Mouse (Mus musculus): Measurements from ENCODE around the gene Lamtor4. TPM values are rescaled to one million over a fixed set of nuclear protein-coding genes. Genes with fewer than 3 reads are reported as not detected.

Lamtor4 gene
- polyA plus RNA-seq, 1 experiment from 2014 or later = 66.4 TPM

GRCm38 (mm10) chr5:138234224-138234623 is 21.1 kb upstream of the Lamtor4 start:
- Histone ChIP-seq H3K27ac (no peak overlapping the region), H3K4me3 (no peak overlapping the region), H3K27me3 (replicated peaks) (no peaks in the 10 kb centered on the region), H3K4me2 (replicated peaks) (no peak overlapping the region), H3K9me3 (no peaks in the 10 kb centered on the region), H3K9ac (no peak overlapping the region), H3K4me1 (no peaks in the 10 kb centered on the region), H3K36me3 (no peaks in the 10 kb centered on the region)
- no peak for ATAC-seq (ENCODE audit: low FRiP score, low read depth)

GRCm38 (mm10) chr5:138241511-138241910 is 13.8 kb upstream of the Lamtor4 start:
- ATAC-seq (ENCODE audit: low FRiP score, low read depth) = no peak
- no peaks in the 10 kb centered on the region for H3K4me1 ChIP-seq
- H3K4me3 ChIP-seq = no peak overlapping the region
- no peak overlapping the region for H3K27ac ChIP-seq
- H3K9me3 ChIP-seq = no peaks in the 10 kb centered on the region
- H3K9ac ChIP-seq = no peak overlapping the region
- H3K36me3 ChIP-seq = no peaks in the 10 kb centered on the region
- no peak overlapping the region for H3K4me2 ChIP-seq (replicated peaks)
- no peaks in the 10 kb centered on the region for H3K27me3 ChIP-seq (replicated peaks)
- WGBS = 45% methylated on average over 2 of the region's 2 CpGs

GRCm38 (mm10) chr5:138251144-138251543 is 4.1 kb upstream of the Lamtor4 start:
- no peaks in the 10 kb centered on the region for H3K36me3 ChIP-seq
- H3K27ac ChIP-seq = no peak overlapping the region
- ATAC-seq (ENCODE audit: low FRiP score, low read depth) = no peak
- H3K9me3 ChIP-seq = no peaks in the 10 kb centered on the region
- H3K4me3 ChIP-seq = no peak overlapping the region
- no peaks in the 10 kb centered on the region for H3K27me3 ChIP-seq (replicated peaks)
- H3K4me2 ChIP-seq (replicated peaks) = no peak overlapping the region
- H3K4me1 ChIP-seq = peaks cover 6% of the 10 kb centered on the region
- no peak overlapping the region for H3K9ac ChIP-seq
- WGBS = 87% methylated on average over 12 of the region's 12 CpGs

- no peaks in the 10 kb centered on the region for H3K9me3 ChIP-seq
- WGBS = 92% methylated on average over 3 of the region's 3 CpGs
- no peak overlapping the region for H3K27ac ChIP-seq
- H3K4me2 ChIP-seq (replicated peaks) = no peak overlapping the region
- no peak overlapping the region for H3K4me3 ChIP-seq
- H3K4me1 ChIP-seq = peaks cover 15% of the 10 kb centered on the region
- H3K27me3 ChIP-seq (replicated peaks) = no peaks in the 10 kb centered on the region
- ATAC-seq (ENCODE audit: low FRiP score, low read depth) = no peak
- H3K36me3 ChIP-seq = peaks cover 1% of the 10 kb centered on the region; the same call in 1 of the 2 replicates
- H3K9ac ChIP-seq = no peak overlapping the region
Measured at GRCm38 (mm10) chr5:138253061-138253460, 2.2 kb upstream of the Lamtor4 start.

GRCm38 (mm10) chr5:138256094-138256467 is 799 bp downstream of the Lamtor4 start:
- Histone ChIP-seq H3K9ac (peak overlapping the region; percentile 69), H3K4me2 (replicated peaks) (peak overlapping the region; percentile 81), H3K4me1 (peaks cover 15% of the 10 kb centered on the region), H3K36me3 (peaks cover 31% of the 10 kb centered on the region), H3K4me3 (peak overlapping the region; percentile 63), H3K27ac (peak overlapping the region; percentile 42; the same call in 1 of the 2 replicates), H3K9me3 (no peaks in the 10 kb centered on the region), H3K27me3 (replicated peaks) (no peaks in the 10 kb centered on the region)
- ATAC-seq (ENCODE audit: low FRiP score, low read depth) = no peak; the same call in 1 of the 2 replicates
- WGBS = 27% methylated on average over 7 of the region's 7 CpGs

- no peak for ATAC-seq (ENCODE audit: low FRiP score, low read depth)
- Histone ChIP-seq H3K27me3 (replicated peaks) (no peaks in the 10 kb centered on the region), H3K4me1 (peaks cover 20% of the 10 kb centered on the region), H3K4me3 (no peak overlapping the region), H3K9me3 (no peaks in the 10 kb centered on the region), H3K4me2 (replicated peaks) (no peak overlapping the region; the same call in 1 of the 2 replicates), H3K36me3 (peaks cover 41% of the 10 kb centered on the region), H3K9ac (no peak overlapping the region), H3K27ac (no peak overlapping the region)
- WGBS = 89% methylated on average over 10 of the region's 10 CpGs
Measured at GRCm38 (mm10) chr5:138256966-138257584, 1.8 kb downstream of the Lamtor4 start.

- peaks cover 44% of the 10 kb centered on the region for H3K36me3 ChIP-seq
- no peaks in the 10 kb centered on the region for H3K27me3 ChIP-seq (replicated peaks)
- ATAC-seq (ENCODE audit: low FRiP score, low read depth) = no peak
- no peak overlapping the region for H3K27ac ChIP-seq
- no peak overlapping the region for H3K4me2 ChIP-seq (replicated peaks)
- H3K4me3 ChIP-seq = no peak overlapping the region
- H3K9me3 ChIP-seq = no peaks in the 10 kb centered on the region
- peaks cover 25% of the 10 kb centered on the region for H3K4me1 ChIP-seq
- 94% methylated on average over 4 of the region's 4 CpGs for WGBS
- H3K9ac ChIP-seq = no peak overlapping the region
Measured at GRCm38 (mm10) chr5:138257585-138257978, 2.3 kb downstream of the Lamtor4 start.

GRCm38 (mm10) chr5:138258078-138258477 is 2.8 kb downstream of the Lamtor4 start:
- Histone ChIP-seq H3K4me1 (peaks cover 30% of the 10 kb centered on the region), H3K36me3 (peaks cover 44% of the 10 kb centered on the region), H3K4me2 (replicated peaks) (no peak overlapping the region), H3K4me3 (no peak overlapping the region), H3K27ac (no peak overlapping the region), H3K9me3 (no peaks in the 10 kb centered on the region), H3K27me3 (replicated peaks) (no peaks in the 10 kb centered on the region), H3K9ac (no peak overlapping the region)
- no peak for ATAC-seq (ENCODE audit: low FRiP score, low read depth)
- 75% methylated on average over 3 of the region's 3 CpGs for WGBS

- 85% methylated on average over 6 of the region's 6 CpGs for WGBS
- Histone ChIP-seq H3K36me3 (peaks cover 44% of the 10 kb centered on the region), H3K27ac (no peak overlapping the region), H3K4me2 (replicated peaks) (no peak overlapping the region), H3K9me3 (no peaks in the 10 kb centered on the region), H3K4me3 (no peak overlapping the region), H3K9ac (no peak overlapping the region), H3K27me3 (replicated peaks) (no peaks in the 10 kb centered on the region), H3K4me1 (peaks cover 33% of the 10 kb centered on the region)
- no peak for ATAC-seq (ENCODE audit: low FRiP score, low read depth)
Measured at GRCm38 (mm10) chr5:138258542-138258941, 3.3 kb downstream of the Lamtor4 start.

- Histone ChIP-seq H3K4me3 (no peak overlapping the region), H3K36me3 (peaks cover 44% of the 10 kb centered on the region), H3K4me2 (replicated peaks) (no peak overlapping the region), H3K9ac (no peak overlapping the region), H3K27ac (no peak overlapping the region), H3K27me3 (replicated peaks) (no peaks in the 10 kb centered on the region), H3K9me3 (no peaks in the 10 kb centered on the region), H3K4me1 (peaks cover 33% of the 10 kb centered on the region)
- 48% methylated on average over 7 of the region's 7 CpGs for WGBS
- ATAC-seq (ENCODE audit: low FRiP score, low read depth) = no peak
Measured at GRCm38 (mm10) chr5:138258993-138259392, 3.7 kb downstream of the Lamtor4 start.

GRCm38 (mm10) chr5:138260051-138260450 is 4.8 kb downstream of the Lamtor4 start:
- WGBS = 86% methylated on average over 10 of the region's 10 CpGs
- Histone ChIP-seq H3K4me2 (replicated peaks) (no peak overlapping the region; the same call in 1 of the 2 replicates), H3K4me1 (peaks cover 34% of the 10 kb centered on the region), H3K9ac (0 out of 2 replicates have a peak overlapping the region, but pooled peaks have one; percentile 13), H3K4me3 (0 out of 2 replicates have a peak overlapping the region, but pooled peaks have one; percentile 5), H3K9me3 (no peaks in the 10 kb centered on the region), H3K36me3 (peaks cover 44% of the 10 kb centered on the region), H3K27ac (no peak overlapping the region), H3K27me3 (replicated peaks) (no peaks in the 10 kb centered on the region)
- no peak for ATAC-seq (ENCODE audit: low FRiP score, low read depth)

- H3K9ac ChIP-seq = no peak overlapping the region
- 92% methylated on average over 11 of the region's 11 CpGs for WGBS
- H3K4me1 ChIP-seq = peaks cover 34% of the 10 kb centered on the region
- no peak overlapping the region for H3K4me3 ChIP-seq
- ATAC-seq (ENCODE audit: low FRiP score, low read depth) = no peak
- H3K27me3 ChIP-seq (replicated peaks) = no peaks in the 10 kb centered on the region
- H3K36me3 ChIP-seq = peaks cover 47% of the 10 kb centered on the region
- H3K4me2 ChIP-seq (replicated peaks) = no peak overlapping the region
- no peaks in the 10 kb centered on the region for H3K9me3 ChIP-seq
- H3K27ac ChIP-seq = no peak overlapping the region
Measured at GRCm38 (mm10) chr5:138260834-138261233, 5.6 kb downstream of the Lamtor4 start.

- Histone ChIP-seq H3K27ac (no peak overlapping the region), H3K4me3 (no peak overlapping the region), H3K9me3 (no peaks in the 10 kb centered on the region), H3K36me3 (peaks cover 52% of the 10 kb centered on the region), H3K9ac (peak overlapping the region; percentile 97; the same call in 1 of the 2 replicates), H3K4me2 (replicated peaks) (peak overlapping the region; percentile 100), H3K4me1 (peaks cover 22% of the 10 kb centered on the region), H3K27me3 (replicated peaks) (no peaks in the 10 kb centered on the region)
- ATAC-seq (ENCODE audit: low FRiP score, low read depth) = no peak
- 87% methylated on average over 4 of the region's 4 CpGs for WGBS
Measured at GRCm38 (mm10) chr5:138262001-138262400, 6.7 kb downstream of the Lamtor4 start.
